Mouse (Mus musculus) stomach, embryonic 14.5 days (tissue): ENCODE data around the gene Foxa1. TPM values are rescaled to one million over a fixed set of nuclear protein-coding genes. Genes with fewer than 3 reads are reported as not detected.
A peak's percentile ranks its signal among the peaks of the same experiment; 100 is the strongest.

Experiments
- ATAC-seq: fragments of 200-750 bp; cut with Nextera tagmentation; 2 replicates; pipeline ENCODE4 v1.8.0; 2017; ENCODE audit warnings: low read depth, moderate TSS enrichment; ENCODE audit not compliant: insufficient number of reproducible peaks, insufficient read depth, low FRiP score
- H3K27ac ChIP-seq: fragments of 300-500 bp; sonication (generic); 2 replicates; pipeline ENCODE4 v1.5.1; 2014; ENCODE audit warnings: mild to moderate bottlenecking, low read length, moderate library complexity, mixed read lengths
- H3K27me3 ChIP-seq: fragments of 300-500 bp; sonication (generic); 2 replicates; pipeline ENCODE4 v1.6.1; 2014; ENCODE audit warnings: low read length, control low read depth, mixed read lengths; ENCODE audit not compliant: control insufficient read depth, insufficient read depth
- H3K36me3 ChIP-seq: fragments of 300-500 bp; sonication (generic); 2 replicates; pipeline ENCODE4 v1.6.1; 2014; ENCODE audit warnings: mild to moderate bottlenecking, control low read depth, low read length, moderate library complexity, mixed read lengths; ENCODE audit not compliant: control insufficient read depth, insufficient read depth
- H3K4me1 ChIP-seq: fragments of 300-500 bp; sonication (generic); 2 replicates; pipeline ENCODE4 v1.6.1; 2014; ENCODE audit warnings: low read length, control low read depth, mixed read lengths; ENCODE audit not compliant: control insufficient read depth, insufficient read depth
- H3K4me2 ChIP-seq: fragments of 300-500 bp; sonication (generic); replicated peaks from 2 replicates; pipeline ENCODE4 v1.6.1; 2014; ENCODE audit warnings: low read depth, low read length, control low read depth
- H3K4me3 ChIP-seq: fragments of 300-500 bp; sonication (generic); 2 replicates; pipeline ENCODE4 v1.5.1; 2014; ENCODE audit warnings: low read depth, low read length, control low read depth
- H3K9ac ChIP-seq: fragments of 300-500 bp; sonication (generic); replicated peaks from 2 replicates; pipeline ENCODE4 v1.6.1; 2014; ENCODE audit warnings: low read depth, mild to moderate bottlenecking, control low read depth, low read length, moderate library complexity, mixed read lengths
- H3K9me3 ChIP-seq: fragments of 300-500 bp; sonication (generic); 2 replicates; pipeline ENCODE4 v1.6.1; 2016; ENCODE audit warnings: low read depth, low read length, control low read depth; ENCODE audit not compliant: control insufficient read depth
- WGBS: fragments of 180-500 bp; shearing (Covaris S2); extraction: QIAGEN DNeasy Blood & Tissue Kit; methylation state at CpG from one replicate; pipeline ENCODE4 v1.1.7; 2014; 5-methylcytosine and 5-hydroxymethylcytosine counted together
- polyA plus RNA-seq: library from polyadenylated mRNA; unstranded; fragments of >200 nt; fragmentation: Nextera tagmentation; extraction: Ambion mirVana; gene quantifications from 2 replicates; pipeline ENCODE4 v1.2.1, GENCODE M21; 2014

The Foxa1 gene
- 19.6 and 20.0 TPM in 2 replicates for polyA plus RNA-seq

- H3K4me1 ChIP-seq: 0 out of 2 replicates have a peak, but pooled peaks cover 7% of the 10 kb centered on the region
- under 1% methylated on average over 32 of the region's 32 CpGs for WGBS
- peak within 1 kb of the TSS; percentile 79 for H3K4me2 ChIP-seq
- H3K27ac ChIP-seq: peak within 1 kb of the TSS; percentile 93
- ATAC-seq: peak; percentile 34
- peaks cover 51% of the 10 kb centered on the region for H3K27me3 ChIP-seq
- no peaks in the 10 kb centered on the region for H3K9me3 ChIP-seq
- H3K36me3 ChIP-seq: no peaks in the 10 kb centered on the region
- peak within 1 kb of the TSS; percentile 65 for H3K9ac ChIP-seq
- H3K4me3 ChIP-seq: peak within 1 kb of the TSS; percentile 46
Measured at GRCm38 (mm10) chr12:57546415-57547201, at the start of gene Foxa1. Foxa1 (minus strand) TSS chr12:57546916.

- no peaks in the 10 kb centered on the region for H3K36me3 ChIP-seq
- ATAC-seq: peak; percentile 78; the same call in 1 of the 2 replicates
- H3K27ac ChIP-seq: no peak overlapping the region
- H3K9me3 ChIP-seq: no peaks in the 10 kb centered on the region; the same call in 1 of the 2 replicates
- peak overlapping the region; percentile 78 for H3K4me2 ChIP-seq
- no peaks in the 10 kb centered on the region for H3K4me1 ChIP-seq
- no peaks in the 10 kb centered on the region for H3K27me3 ChIP-seq
- WGBS: 5% methylated on average over 79 of the region's 81 CpGs
- H3K9ac ChIP-seq: peak overlapping the region; percentile 48
- H3K4me3 ChIP-seq: peak overlapping the region; percentile 44
Measured at GRCm38 (mm10) chr12:57575931-57576628, 29.4 kb upstream of the Foxa1 start.

- no peaks in the 10 kb centered on the region for H3K36me3 ChIP-seq
- H3K4me3 ChIP-seq: no peak overlapping the region
- H3K27ac ChIP-seq: no peak overlapping the region
- no peaks in the 10 kb centered on the region; the same call in 1 of the 2 replicates for H3K9me3 ChIP-seq
- no peak for ATAC-seq
- H3K4me1 ChIP-seq: no peaks in the 10 kb centered on the region
- no peak overlapping the region for H3K4me2 ChIP-seq
- H3K9ac ChIP-seq: no peak overlapping the region
- no peaks in the 10 kb centered on the region for H3K27me3 ChIP-seq
Measured at GRCm38 (mm10) chr12:57572415-57572814, 25.7 kb upstream of the Foxa1 start.

- H3K4me3 ChIP-seq: no peak overlapping the region
- H3K4me1 ChIP-seq: no peaks in the 10 kb centered on the region
- H3K36me3 ChIP-seq: no peaks in the 10 kb centered on the region
- no peaks in the 10 kb centered on the region for H3K9me3 ChIP-seq
- 18% methylated on average over 9 of the region's 9 CpGs for WGBS
- no peak overlapping the region for H3K9ac ChIP-seq
- H3K27ac ChIP-seq: no peak overlapping the region
- 0 out of 2 replicates have a peak overlapping the region, but pooled peaks have one; percentile 5 for H3K4me2 ChIP-seq
- ATAC-seq: no peak
- H3K27me3 ChIP-seq: no peaks in the 10 kb centered on the region
Measured at GRCm38 (mm10) chr12:57571773-57572172, 25.1 kb upstream of the Foxa1 start.

GRCm38 (mm10) chr12:57563909-57564308, 17.2 kb upstream of the Foxa1 start, which contains the start of gene Ttc6:
Ttc6 (plus strand) TSS chr12:57564113.
- Histone ChIP-seq H3K9ac (no peak within 1 kb of the TSS), H3K27me3 (no peaks in the 10 kb centered on the region), H3K9me3 (no peaks in the 10 kb centered on the region), H3K4me1 (no peaks in the 10 kb centered on the region), H3K27ac (no peak within 1 kb of the TSS), H3K4me2 (no peak within 1 kb of the TSS), H3K36me3 (no peaks in the 10 kb centered on the region), H3K4me3 (no peak within 1 kb of the TSS)
- ATAC-seq: 0 out of 2 replicates have a peak, but pooled peaks have one; percentile 14
- 67% methylated on average over 6 of the region's 6 CpGs for WGBS

- Histone ChIP-seq H3K9ac (no peak overlapping the region), H3K27ac (no peak overlapping the region), H3K27me3 (peaks cover 20% of the 10 kb centered on the region; the same call in 1 of the 2 replicates), H3K4me2 (no peak overlapping the region), H3K4me3 (no peak overlapping the region), H3K36me3 (no peaks in the 10 kb centered on the region), H3K9me3 (no peaks in the 10 kb centered on the region), H3K4me1 (no peaks in the 10 kb centered on the region)
- 46% methylated on average over 3 of the region's 3 CpGs for WGBS
- ATAC-seq: no peak
Measured at GRCm38 (mm10) chr12:57554091-57554490, 7.4 kb upstream of the Foxa1 start.

GRCm38 (mm10) chr12:57552286-57552685, 5.6 kb upstream of the Foxa1 start:
- H3K4me1 ChIP-seq: no peaks in the 10 kb centered on the region
- 5% methylated on average over 3 of the region's 3 CpGs for WGBS
- no peaks in the 10 kb centered on the region for H3K9me3 ChIP-seq
- H3K36me3 ChIP-seq: no peaks in the 10 kb centered on the region
- H3K4me2 ChIP-seq: no peak overlapping the region
- H3K27ac ChIP-seq: no peak overlapping the region
- no peak for ATAC-seq
- peaks cover 29% of the 10 kb centered on the region for H3K27me3 ChIP-seq
- no peak overlapping the region for H3K4me3 ChIP-seq
- no peak overlapping the region for H3K9ac ChIP-seq

- no peaks in the 10 kb centered on the region for H3K36me3 ChIP-seq
- no peak overlapping the region for H3K9ac ChIP-seq
- peaks cover 33% of the 10 kb centered on the region for H3K27me3 ChIP-seq
- 0 out of 2 replicates have a peak, but pooled peaks cover 3% of the 10 kb centered on the region for H3K4me1 ChIP-seq
- H3K9me3 ChIP-seq: no peaks in the 10 kb centered on the region
- no peak for ATAC-seq
- no peak overlapping the region for H3K27ac ChIP-seq
- 16% methylated on average over 8 of the region's 8 CpGs for WGBS
- peak overlapping the region; percentile 25 for H3K4me3 ChIP-seq
- peak overlapping the region; percentile 79 for H3K4me2 ChIP-seq
Measured at GRCm38 (mm10) chr12:57550881-57551280, 4.2 kb upstream of the Foxa1 start.
